Mouse (Mus musculus) kidney, postnatal 0 days (tissue): ENCODE results near the gene Tsacc. TPM values are rescaled to one million over a fixed set of nuclear protein-coding genes. Genes with fewer than 3 reads are reported as not detected.

Experiments used
- ATAC-seq: fragments of 200-750 bp; cut with Nextera tagmentation; replicated peaks from 2 replicates; pipeline ENCODE4 v1.8.0; 2017; ENCODE audit warnings: low read depth, moderate number of reproducible peaks, moderate TSS enrichment, moderate library complexity; ENCODE audit not compliant: low FRiP score
- DNase-seq: peaks from one replicate; pipeline ENCODE4 v3.0.0-alpha.2; 2016; ENCODE audit warnings: low spot score
- H3K27ac ChIP-seq: fragments of 300-500 bp; sonication (generic); 2 replicates; pipeline ENCODE4 v1.5.1; 2014; ENCODE audit warnings: mild to moderate bottlenecking
- H3K27me3 ChIP-seq: fragments of 300-500 bp; sonication (generic); 2 replicates; pipeline ENCODE4 v1.6.1; 2014; ENCODE audit warnings: low read length, mixed read lengths; ENCODE audit not compliant: insufficient read depth
- H3K36me3 ChIP-seq: fragments of 300-500 bp; sonication (generic); 2 replicates; pipeline ENCODE4 v1.6.1; 2014; ENCODE audit warnings: low read length, mixed read lengths; ENCODE audit not compliant: insufficient read depth
- H3K4me1 ChIP-seq: fragments of 300-500 bp; sonication (generic); replicated peaks from 2 replicates; pipeline ENCODE4 v1.6.1; 2014; ENCODE audit warnings: antibody characterized with exemption, low read length, mixed read lengths; ENCODE audit not compliant: insufficient read depth
- H3K4me2 ChIP-seq: fragments of 300-500 bp; sonication (generic); 2 replicates; pipeline ENCODE4 v1.6.1; 2014; ENCODE audit warnings: mild to moderate bottlenecking, low read length, moderate library complexity, mixed read lengths
- H3K4me3 ChIP-seq: fragments of 300-500 bp; sonication (generic); replicated peaks from 2 replicates; pipeline ENCODE4 v1.5.1; 2014; ENCODE audit warnings: low read depth, low read length
- H3K9ac ChIP-seq: fragments of 300-500 bp; sonication (generic); 2 replicates; pipeline ENCODE4 v1.6.1; 2014; ENCODE audit warnings: low read depth, low read length
- H3K9me3 ChIP-seq: fragments of 300-500 bp; sonication (generic); replicated peaks from 2 replicates; pipeline ENCODE4 v1.6.1; 2016; ENCODE audit warnings: low read length, inconsistent platforms, mixed read lengths
- CTCF ChIP-seq: IDR thresholded peaks from 2 replicates; pipeline ENCODE4 v1.5.1; 2016; ENCODE audit warnings: antibody characterized with exemption, low read depth, mild to moderate bottlenecking, moderate library complexity
- WGBS: fragments of 180-500 bp; shearing (Covaris S2); extraction: QIAGEN DNeasy Blood & Tissue Kit; methylation state at CpG from one replicate; pipeline ENCODE4 v1.1.7; 2014; 5-methylcytosine and 5-hydroxymethylcytosine counted together
- polyA plus RNA-seq: library from polyadenylated mRNA; unstranded; fragments of >200 nt; fragmentation: Nextera tagmentation; extraction: Ambion mirVana; gene quantifications from 2 replicates; pipeline ENCODE4 v1.2.1, GENCODE M21; 2015

The Tsacc gene
- polyA plus RNA-seq, 1 experiment from 2014 or later: 13.8 TPM

GRCm38 (mm10) chr3:88239446-88239845 is 57.4 kb downstream of the Tsacc start:
- Histone ChIP-seq H3K27ac (no peak overlapping the region), H3K36me3 (no peaks in the 10 kb centered on the region), H3K4me3 (no peak overlapping the region), H3K4me2 (no peak overlapping the region), H3K9ac (no peak overlapping the region), H3K9me3 (no peaks in the 10 kb centered on the region), H3K27me3 (peaks cover 45% of the 10 kb centered on the region), H3K4me1 (no peaks in the 10 kb centered on the region)
- ATAC-seq (no peak), DNase-seq (no peak)
- no peak for TF ChIP-seq CTCF
- 53% methylated on average over 4 of the region's 4 CpGs for WGBS

GRCm38 (mm10) chr3:88238866-88239391 is 57.9 kb downstream of the Tsacc start:
- Histone ChIP-seq H3K4me1 (0 out of 2 replicates have a peak, but pooled peaks cover 2% of the 10 kb centered on the region), H3K4me3 (no peak overlapping the region), H3K9ac (no peak overlapping the region), H3K36me3 (no peaks in the 10 kb centered on the region), H3K27ac (no peak overlapping the region), H3K4me2 (no peak overlapping the region), H3K9me3 (no peaks in the 10 kb centered on the region), H3K27me3 (peaks cover 45% of the 10 kb centered on the region)
- no peak for ATAC-seq
- no peak for DNase-seq
- WGBS: 49% methylated on average over 8 of the region's 8 CpGs
- no peak for TF ChIP-seq CTCF

GRCm38 (mm10) chr3:88237556-88238194 is 59.1 kb downstream of the Tsacc start:
- no peak overlapping the region for H3K4me3 ChIP-seq
- no peak overlapping the region for H3K9ac ChIP-seq
- H3K27me3 ChIP-seq: peaks cover 41% of the 10 kb centered on the region
- no peaks in the 10 kb centered on the region for H3K9me3 ChIP-seq
- no peak overlapping the region for H3K4me2 ChIP-seq
- 0 out of 2 replicates have a peak, but pooled peaks cover 4% of the 10 kb centered on the region for H3K4me1 ChIP-seq
- ATAC-seq (no peak), DNase-seq (peak; percentile 56)
- peak; percentile 62 for TF ChIP-seq CTCF
- H3K27ac ChIP-seq: no peak overlapping the region
- 8% methylated on average over 10 of the region's 10 CpGs for WGBS
- H3K36me3 ChIP-seq: no peaks in the 10 kb centered on the region

- 0 out of 2 replicates have a peak, but pooled peaks cover 4% of the 10 kb centered on the region for H3K4me1 ChIP-seq
- DNase-seq (no peak), ATAC-seq (no peak)
- H3K36me3 ChIP-seq: no peaks in the 10 kb centered on the region
- H3K9me3 ChIP-seq: no peaks in the 10 kb centered on the region
- no peak overlapping the region for H3K27ac ChIP-seq
- no peak overlapping the region for H3K9ac ChIP-seq
- peaks cover 37% of the 10 kb centered on the region for H3K27me3 ChIP-seq
- whole genome bisulfite sequencing: 46% methylated on average over 6 of the region's 6 CpGs
- no peak for TF ChIP-seq CTCF
- H3K4me2 ChIP-seq: no peak overlapping the region
- H3K4me3 ChIP-seq: no peak overlapping the region
Observed at GRCm38 (mm10) chr3:88237161-88237555, 59.6 kb downstream of the Tsacc start.

- WGBS: 72% methylated on average over 2 of the region's 2 CpGs
Observed at GRCm38 (mm10) chr3:88235616-88236015, 61.2 kb downstream of the Tsacc start.

GRCm38 (mm10) chr3:88235216-88235615 is 61.6 kb downstream of the Tsacc start:
- WGBS: 7% methylated on average over 3 of the region's 3 CpGs
- no peaks in the 10 kb centered on the region for H3K36me3 ChIP-seq
- H3K27me3 ChIP-seq: peaks cover 19% of the 10 kb centered on the region
- H3K27ac ChIP-seq: no peak overlapping the region
- H3K4me1 ChIP-seq: 0 out of 2 replicates have a peak, but pooled peaks cover 4% of the 10 kb centered on the region
- no peak overlapping the region for H3K9ac ChIP-seq
- H3K4me2 ChIP-seq: no peak overlapping the region
- ATAC-seq (no peak), DNase-seq (no peak)
- no peaks in the 10 kb centered on the region for H3K9me3 ChIP-seq
- H3K4me3 ChIP-seq: no peak overlapping the region
- TF ChIP-seq CTCF: peak; percentile 55

More at GRCm38 (mm10) chr3:88235616-88236015, 61.2 kb downstream of the Tsacc start:
- Histone ChIP-seq H3K27me3 (peaks cover 23% of the 10 kb centered on the region), H3K36me3 (no peaks in the 10 kb centered on the region), H3K4me2 (no peak overlapping the region), H3K4me1 (0 out of 2 replicates have a peak, but pooled peaks cover 4% of the 10 kb centered on the region), H3K27ac (no peak overlapping the region), H3K9ac (no peak overlapping the region), H3K9me3 (no peaks in the 10 kb centered on the region), H3K4me3 (no peak overlapping the region)
- no peak for TF ChIP-seq CTCF
- no peak for ATAC-seq
- no peak for DNase-seq
